Mouse (Mus musculus): ENCODE measurements around the gene Rad51b.

GRCm38 (mm10) chr12:79769763-79770162 lies 472.7 kb downstream of the Rad51b start:
- TF ChIP-seq CTCF (conservative IDR thresholded peaks at IDR 0.05; ENCODE audit: low read length) (no peak), NANOG (IDR thresholded peaks at IDR 0.05; ENCODE audit: borderline replicate concordance, low read length) (no peak), POU5F1 (IDR thresholded peaks at IDR 0.05; ENCODE audit: borderline replicate concordance, low read length) (no peak)

Data from E14TG2a.4 (cell line).